Mouse (Mus musculus): ENCODE measurements at regions not wholly inside any gene's neighbourhood (a gene's known extent, or its start where the extent isn't known, plus 50 kb on each side); places are given as distances from the start of the nearest gene placed in this dataset.

- intact Hi-C loops (cut with DNase I), result loop anchor here (2.0 kb wide), 1 partner anchor 405 kb away; no protein-coding TSS in a partner anchor
Measured at GRCm38 (mm10) chr1:174999265-175000200, 77.9 kb upstream of the Grem2 start.

GRCm38 (mm10) chr1:174992520-174992919 is 70.9 kb upstream of the Grem2 start:
- intact Hi-C loops (cut with DNase I), result no loop called here
- DNase-seq, result no peak

More at GRCm38 (mm10) chr1:174999265-175000200, 77.9 kb upstream of the Grem2 start:
- peak; percentile 4 to 28 for DNase-seq

- no peak for DNase-seq
- intact Hi-C loops (cut with DNase I), result no loop called here
Measured at GRCm38 (mm10) chr1:174988590-174988989, 67.0 kb upstream of the Grem2 start.

GRCm38 (mm10) chr1:174971895-174972294 is 50.3 kb upstream of the Grem2 start:
- DNase-seq, result no peak
- intact Hi-C loops (cut with DNase I), result no loop called here
